Mouse (Mus musculus) ES-E14 (cell line): Measurements from ENCODE around the gene Mmp11. TPM values are rescaled to one million over a fixed set of nuclear protein-coding genes. Genes with fewer than 3 reads are reported as not detected.

Experiments
- DNase-seq: peaks from one replicate; pipeline ENCODE4 v3.0.0-alpha.2; 2013; ENCODE audit warnings: low read depth, low spot score
- H3K27ac ChIP-seq: 2 replicates; pipeline ENCODE4 v1.5.1; 2012; ENCODE audit warnings: low read depth, mild to moderate bottlenecking, low read length, moderate library complexity, mixed read lengths; ENCODE audit not compliant: poor library complexity, insufficient read depth, severe bottlenecking
- H3K36me3 ChIP-seq: 2 replicates; pipeline ENCODE4 v1.6.1; 2012; ENCODE audit warnings: mild to moderate bottlenecking, low read length, moderate library complexity, mixed read lengths; ENCODE audit not compliant: control insufficient read depth, poor library complexity, insufficient read depth, severe bottlenecking
- H3K4me1 ChIP-seq, 2 experiments: fragments of 150-350 bp in 1 of 2; sonication (generic) in 1 of 2; 2 replicates each; pipeline ENCODE4 v1.6.1; 2012; ENCODE audit warnings: low read length in 2 of 2, mild to moderate bottlenecking in 1 of 2, mixed read lengths in 1 of 2; ENCODE audit not compliant: control insufficient read depth in 2 of 2, insufficient read depth in 2 of 2, poor library complexity in 1 of 2
- H3K4me3 ChIP-seq, 2 experiments: fragments of 150-350 bp in 1 of 2; sonication (generic) in 1 of 2; 2 replicates each; pipeline ENCODE4 v1.5.1; 2012; ENCODE audit warnings: low read length in 2 of 2, low read depth in 1 of 2, mild to moderate bottlenecking in 1 of 2, mixed read lengths in 1 of 2; ENCODE audit not compliant: insufficient read depth in 1 of 2, poor library complexity in 1 of 2, severe bottlenecking in 1 of 2
- H3K9ac ChIP-seq: 2 replicates; pipeline ENCODE4 v1.6.1; 2012; ENCODE audit warnings: low read depth, mild to moderate bottlenecking, low read length, mixed read lengths; ENCODE audit not compliant: poor library complexity, insufficient read depth, severe bottlenecking
- H3K9me3 ChIP-seq: fragments of 150-350 bp; sonication (generic); 2 replicates; pipeline ENCODE4 v1.6.1; 2012; ENCODE audit warnings: low read depth, mild to moderate bottlenecking, low read length; ENCODE audit not compliant: control insufficient read depth, insufficient read depth
- CHD2 ChIP-seq: IDR thresholded peaks from 2 replicates; pipeline ENCODE4 v1.6.1; 2014; ENCODE audit warnings: mild to moderate bottlenecking, low read depth, low read length, inconsistent platforms
- HCFC1 ChIP-seq: IDR thresholded peaks from 2 replicates; pipeline ENCODE4 v1.6.1; 2012; ENCODE audit warnings: low read length, inconsistent platforms, borderline replicate concordance; ENCODE audit not compliant: insufficient read depth
- MAFK ChIP-seq: IDR thresholded peaks from 2 replicates; pipeline ENCODE4 v1.6.1; 2014; ENCODE audit warnings: mild to moderate bottlenecking, low read depth, low read length, inconsistent platforms; ENCODE audit not compliant: insufficient read depth
- ZC3H11A ChIP-seq: IDR thresholded peaks from 2 replicates; pipeline ENCODE4 v1.6.1; 2012; ENCODE audit warnings: low read depth, mild to moderate bottlenecking, inconsistent platforms, low read length, borderline replicate concordance
- ZNF384 ChIP-seq: IDR thresholded peaks from 2 replicates; pipeline ENCODE4 v1.6.1; 2012; ENCODE audit warnings: low read depth, low read length, inconsistent platforms
- in situ Hi-C, 2 experiments: fragments of 600-800 bp; cut with MboI; formaldehyde crosslinking; loops; one replicate each; pipeline ENCODE4 v1.15.1; 2025; ENCODE audit warnings: low sequenced_read_pairs in 2 of 2, inconsistent platforms in 1 of 2; ENCODE audit not compliant: unreplicated experiment in 2 of 2
- total RNA-seq: library from RNA; depleted of rRNA; stranded (reverse); fragments of 300-350 nt; gene quantifications from 2 replicates; pipeline ENCODE4 v1.2.3, GENCODE M21; 2012

Gene Mmp11
- total RNA-seq, 1 experiment: 52.4 TPM

GRCm38 (mm10) chr10:75897373-75897772, 38.9 kb downstream of the Mmp11 start:
- in situ Hi-C loops: no loop called here
- DNase-seq: peak; percentile 71
- no peak for TF ChIP-seq CHD2
- peak; percentile 64 for TF ChIP-seq ZC3H11A
- H3K9me3 ChIP-seq: no peaks in the 10 kb centered on the region
- H3K36me3 ChIP-seq: peaks cover 46% of the 10 kb centered on the region
- H3K4me3 ChIP-seq: no peak overlapping the region
- no peak overlapping the region for H3K9ac ChIP-seq
- H3K4me1 ChIP-seq: peaks cover 0 to 9% of the 10 kb centered on the region in 2 experiments; a peak in 3 of 4 replicates
- no peak overlapping the region for H3K27ac ChIP-seq

DNA sequence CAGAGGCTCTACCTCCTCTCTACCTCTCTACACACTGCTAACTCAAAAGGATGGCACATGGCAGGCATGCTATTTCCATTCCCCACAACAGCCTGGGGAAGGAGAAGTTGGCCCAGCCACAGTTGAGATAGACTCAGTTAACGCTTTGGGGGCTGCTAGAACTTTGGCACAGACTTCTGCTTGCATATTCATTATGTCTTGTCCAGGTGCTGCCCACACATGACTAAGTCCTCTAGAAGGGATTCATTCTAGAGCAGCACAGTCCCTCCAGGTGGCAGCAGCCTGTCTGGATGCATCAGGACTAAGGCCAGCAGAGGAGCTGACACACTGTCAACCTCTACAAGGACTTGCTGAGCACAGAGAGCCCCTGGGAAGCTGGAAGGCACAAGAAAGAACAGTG, 40.1 kb downstream of the Mmp11 start:
- TF ChIP-seq ZNF384: no peak
- no peak for TF ChIP-seq ZC3H11A
- no peak for TF ChIP-seq MAFK
- no peak for TF ChIP-seq HCFC1
- TF ChIP-seq CHD2: no peak
- Histone ChIP-seq H3K9ac (no peak overlapping the region), H3K4me3 (no peak overlapping the region), H3K9me3 (no peaks in the 10 kb centered on the region), H3K27ac (no peak overlapping the region), H3K36me3 (peaks cover 38% of the 10 kb centered on the region), H3K4me1 (peaks cover 0 to 9% of the 10 kb centered on the region in 2 experiments; a peak in 3 of 4 replicates)
- in situ Hi-C loops: no loop called here
- no peak for DNase-seq

GRCm38 (mm10) chr10:75895730-75896129, 40.6 kb downstream of the Mmp11 start:
- Histone ChIP-seq H3K36me3 (peaks cover 37% of the 10 kb centered on the region), H3K9me3 (no peaks in the 10 kb centered on the region), H3K9ac (no peak overlapping the region), H3K27ac (no peak overlapping the region), H3K4me1 (peaks cover 0 to 9% of the 10 kb centered on the region in 2 experiments; a peak in 3 of 4 replicates), H3K4me3 (no peak overlapping the region)
- in situ Hi-C loops: no loop called here
- no peak for DNase-seq
- TF ChIP-seq CHD2 (no peak), HCFC1 (no peak), MAFK (no peak), ZNF384 (no peak), ZC3H11A (no peak)

GRCm38 (mm10) chr10:75894601-75895000, 41.7 kb downstream of the Mmp11 start:
- Histone ChIP-seq H3K27ac (no peak overlapping the region), H3K36me3 (peaks cover 33% of the 10 kb centered on the region), H3K4me3 (no peak overlapping the region), H3K9me3 (no peaks in the 10 kb centered on the region), H3K4me1 (peaks cover 1 to 9% of the 10 kb centered on the region in 2 experiments; a peak in 3 of 4 replicates), H3K9ac (no peak overlapping the region)
- DNase-seq: no peak
- in situ Hi-C loops: no loop called here
- no peak for TF ChIP-seq ZC3H11A
- no peak for TF ChIP-seq ZNF384
- no peak for TF ChIP-seq CHD2
- TF ChIP-seq MAFK: no peak
- TF ChIP-seq HCFC1: no peak
